Mouse (Mus musculus) hindlimb bud, embryonic 11.5 days (tissue): ENCODE measurements around the gene Cnmd.

Experiments used
- DNase-seq: peaks from one replicate; pipeline ENCODE4 v3.0.0-alpha.2; 2012; ENCODE audit warnings: low read depth, low spot score; ENCODE audit errors: extremely low spot score

Cnmd gene

GRCm38 (mm10) chr14:79645378-79645777 lies 16.6 kb downstream of the Cnmd start:
- no peak for DNase-seq

- DNase-seq, result no peak
Measured at GRCm38 (mm10) chr14:79642063-79642462, 19.9 kb downstream of the Cnmd start.

DNA sequence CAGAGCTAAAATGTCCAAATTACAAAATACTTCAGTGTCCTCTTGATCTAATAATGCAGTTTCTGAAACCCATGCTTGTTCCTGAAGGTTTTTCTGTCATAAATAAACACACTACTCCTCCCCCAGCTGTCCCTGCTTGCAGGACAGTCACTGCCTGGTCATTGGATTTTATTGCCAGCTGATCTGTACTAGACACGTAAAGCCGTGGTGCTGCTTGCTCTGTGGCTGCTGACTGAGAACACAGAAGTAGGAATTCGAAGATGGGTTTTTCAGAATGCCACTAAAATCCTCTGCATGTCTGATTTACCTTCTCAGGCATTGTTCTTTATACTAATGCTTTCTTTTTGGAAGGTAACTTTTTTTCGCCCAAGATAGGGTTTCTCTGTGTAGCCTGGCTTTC lies 25.2 kb downstream of the Cnmd start:
- no peak for DNase-seq

DNA sequence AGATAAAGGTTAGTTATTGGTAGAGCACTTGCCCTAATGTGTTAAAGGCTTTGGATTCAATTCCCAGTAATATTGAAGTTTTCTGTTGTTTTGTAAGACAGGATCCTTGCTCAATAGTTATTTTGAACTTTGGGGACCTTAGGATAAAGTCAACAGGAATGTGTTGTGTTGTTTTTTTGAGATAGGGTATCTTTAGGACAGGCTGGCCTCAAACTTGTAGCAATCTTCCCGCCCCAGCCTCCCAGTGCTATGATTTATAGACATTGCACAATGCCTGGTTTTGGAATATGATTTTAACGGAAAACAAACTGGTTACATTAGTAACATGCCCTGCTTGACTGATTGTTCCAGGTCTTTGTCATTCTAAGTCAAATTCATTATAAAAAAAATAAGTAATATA lies 28.8 kb downstream of the Cnmd start:
- no peak for DNase-seq

DNA sequence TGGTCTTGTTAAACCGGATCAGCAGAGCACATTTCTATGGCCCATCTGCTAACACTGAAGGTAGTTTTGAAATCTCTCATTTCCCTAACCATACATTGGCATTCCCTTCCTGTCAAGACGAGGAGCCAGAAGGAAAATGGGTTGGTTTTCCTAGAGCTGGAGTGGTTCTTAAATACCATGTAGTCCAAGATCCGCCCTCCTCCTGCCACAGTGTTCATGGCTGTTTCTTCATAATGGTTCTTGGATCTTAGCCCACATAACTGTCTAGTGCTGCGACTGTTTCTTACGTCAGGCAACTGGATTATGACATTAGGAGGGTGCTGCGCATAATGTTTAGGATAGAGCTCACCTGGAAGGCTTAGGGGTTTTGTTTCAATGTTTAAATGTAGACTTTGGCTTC lies 29.6 kb downstream of the Cnmd start:
- DNase-seq, result no peak

GRCm38 (mm10) chr14:79621143-79621542 lies 40.8 kb downstream of the Cnmd start:
- DNase-seq, result no peak

DNA sequence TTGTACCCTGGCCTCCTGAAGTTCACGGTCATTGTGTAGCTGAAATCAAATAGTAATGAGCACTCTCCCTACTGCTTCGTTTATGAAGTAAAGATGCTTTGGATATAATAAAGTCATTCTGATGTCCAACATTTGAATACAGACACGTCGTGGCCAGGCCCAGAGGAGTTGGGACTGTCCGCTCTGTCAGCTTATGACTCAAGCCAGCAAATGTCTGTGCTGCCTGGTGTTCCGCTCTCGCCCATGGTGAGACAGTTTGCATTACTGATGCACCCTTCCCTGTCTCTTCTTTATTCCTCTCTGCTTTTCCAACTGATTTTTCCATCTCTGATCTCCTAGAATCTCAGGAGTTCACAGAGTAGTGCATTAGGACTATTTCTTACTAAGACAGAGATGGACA lies 42.2 kb downstream of the Cnmd start:
- DNase-seq, result no peak

- no peak for DNase-seq
Measured at GRCm38 (mm10) chr14:79617121-79617828, 44.7 kb downstream of the Cnmd start.

- no peak for DNase-seq
Measured at GRCm38 (mm10) chr14:79608286-79608685, 53.7 kb downstream of the Cnmd start.

DNA sequence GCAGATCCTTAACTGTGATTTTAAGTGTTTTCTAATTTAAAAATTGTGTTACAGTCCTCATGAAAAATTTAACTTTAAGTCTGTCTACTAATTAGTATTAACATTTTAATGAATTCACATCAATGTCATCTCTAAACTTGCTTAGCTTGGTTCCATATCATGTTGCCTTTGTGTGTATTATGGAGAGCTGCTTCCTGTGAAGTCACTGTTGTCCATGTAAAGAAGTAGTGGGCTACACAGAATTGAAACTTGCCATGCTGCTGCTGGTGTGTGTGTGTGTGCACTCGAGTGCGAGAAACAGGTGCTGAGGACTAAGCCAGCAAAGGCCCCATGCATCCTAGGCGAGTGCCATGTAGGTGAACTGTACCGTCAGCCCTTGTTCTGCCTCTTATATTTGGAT lies 54.6 kb downstream of the Cnmd start:
- DNase-seq, result no peak

- no peak for DNase-seq
Measured at GRCm38 (mm10) chr14:79606867-79607266, 55.1 kb downstream of the Cnmd start.

DNA sequence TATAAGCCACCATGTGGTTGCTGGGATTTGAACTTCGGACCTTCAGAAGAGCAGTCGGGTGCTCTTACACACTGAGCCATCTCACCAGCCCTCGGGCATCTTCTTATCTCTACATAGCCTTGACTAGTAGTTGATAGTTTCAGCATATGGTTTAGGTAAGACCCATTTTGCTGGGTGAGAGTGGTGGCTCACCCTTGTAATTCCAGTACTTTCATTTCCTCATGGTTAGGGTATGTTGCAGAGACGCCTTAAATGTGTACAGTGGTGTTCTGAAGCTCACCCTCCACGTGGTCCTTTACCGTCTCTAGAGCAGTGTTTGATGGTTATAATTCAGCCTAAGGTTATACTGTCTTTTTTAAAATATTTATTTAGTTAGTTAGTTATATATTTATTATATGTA lies 55.6 kb downstream of the Cnmd start:
- DNase-seq, result no peak

- no peak for DNase-seq
Measured at GRCm38 (mm10) chr14:79605881-79606280, 56.1 kb downstream of the Cnmd start.

DNA sequence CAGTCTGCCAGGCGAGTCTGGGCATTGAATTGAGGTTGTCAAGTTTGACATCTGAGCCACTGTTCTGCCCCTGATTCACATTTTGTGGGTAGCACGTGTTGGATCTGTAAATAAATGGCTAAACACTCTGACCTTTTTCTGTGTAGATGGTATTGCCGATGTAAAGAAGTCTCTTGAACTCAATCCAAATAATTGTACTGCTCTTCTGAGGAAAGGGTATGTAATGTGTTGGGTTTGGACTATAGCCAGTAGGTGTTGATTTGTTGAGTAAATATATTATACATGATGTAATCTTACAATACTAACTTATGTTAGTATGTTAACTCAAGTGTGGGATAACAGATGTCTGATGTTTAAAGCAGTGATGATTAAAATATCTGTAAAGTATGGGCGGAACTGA lies 65.4 kb downstream of the Cnmd start:
- no peak for DNase-seq

DNA sequence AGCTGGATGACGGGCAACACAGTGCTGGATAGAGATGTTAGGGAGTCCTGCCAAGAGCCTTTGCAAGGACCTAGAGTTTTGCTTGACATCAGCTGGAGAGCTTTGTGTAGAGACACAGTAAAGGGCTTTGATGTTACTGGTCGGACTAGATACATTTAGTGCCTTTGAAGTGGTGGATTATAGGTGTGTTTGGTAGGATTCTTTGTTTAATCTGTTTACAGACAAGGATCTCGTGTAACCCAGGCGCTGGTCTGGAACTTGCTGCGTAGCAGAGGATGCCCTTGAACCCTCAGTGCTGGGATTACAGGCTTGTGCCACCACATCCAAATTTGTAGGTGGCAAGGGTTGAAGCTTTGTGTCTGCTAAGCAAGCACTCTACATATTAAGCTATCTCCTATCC lies 67.9 kb downstream of the Cnmd start:
- DNase-seq, result no peak

DNA sequence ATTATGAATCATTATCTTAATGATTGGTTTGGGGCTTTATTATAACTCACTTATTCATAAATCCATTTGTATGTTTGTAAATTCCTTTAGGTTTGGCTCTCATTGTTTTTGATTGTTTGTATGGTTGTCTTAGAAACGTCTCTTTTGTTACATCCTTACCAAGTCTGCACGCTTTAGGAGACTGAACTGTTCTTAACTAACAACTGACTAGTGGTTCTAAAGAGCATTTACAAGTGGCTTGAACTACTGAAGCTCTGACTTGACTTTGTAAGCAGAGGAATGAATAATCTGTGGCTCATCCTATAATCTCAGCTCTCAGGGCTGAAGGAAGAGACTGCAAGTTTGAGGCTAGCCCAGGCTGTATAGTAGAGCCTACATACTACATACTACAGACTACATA lies 70.4 kb downstream of the Cnmd start:
- DNase-seq, result no peak

DNA sequence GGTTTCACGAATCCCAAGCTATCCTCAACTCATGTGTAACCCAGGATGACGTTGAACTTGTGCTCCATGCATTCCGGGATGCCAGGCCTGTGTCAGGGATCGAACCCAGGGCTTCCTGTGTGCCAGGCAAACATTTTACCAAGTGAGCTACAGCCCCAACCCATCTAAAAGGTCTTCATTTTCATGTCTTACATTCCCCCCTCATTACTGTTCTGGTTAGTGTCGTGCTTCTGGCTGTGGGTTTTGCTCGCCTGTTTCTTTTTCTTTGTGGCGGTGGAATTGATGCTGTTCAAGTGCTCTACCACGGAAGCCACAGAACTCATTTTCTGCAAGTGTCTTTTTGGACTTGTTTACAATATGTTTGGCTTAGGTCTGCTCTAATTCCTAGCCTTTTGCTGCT lies 71.1 kb downstream of the Cnmd start:
- DNase-seq, result no peak

GRCm38 (mm10) chr14:79589401-79589800 lies 72.6 kb downstream of the Cnmd start:
- no peak for DNase-seq

- no peak for DNase-seq
Measured at GRCm38 (mm10) chr14:79588534-79588951, 73.4 kb downstream of the Cnmd start.

DNA sequence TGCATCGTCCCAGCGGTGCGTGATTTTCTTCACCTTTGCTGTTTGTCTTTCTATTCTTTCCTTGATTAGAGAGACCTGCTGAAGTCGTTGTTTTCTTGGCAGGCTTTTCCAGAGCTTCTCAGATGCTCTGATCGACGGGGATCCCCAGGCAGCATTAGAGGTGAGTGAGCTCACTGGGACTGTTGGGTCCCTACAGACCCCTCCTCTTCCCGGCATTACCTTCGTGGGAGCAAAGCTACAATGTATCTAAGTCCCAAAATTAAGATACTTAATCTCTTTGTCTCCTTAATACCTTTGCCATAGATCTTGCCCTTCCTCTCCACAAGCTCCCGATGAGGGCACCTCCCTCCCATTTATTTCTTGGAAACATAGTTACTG lies 74.1 kb downstream of the Cnmd start:
- no peak for DNase-seq
